Mouse (Mus musculus) cerebellum, adult 2 months (tissue): ENCODE data around the gene Ddx10.

Experiments
- CTCF ChIP-seq: fragments of 200-500 bp; IDR thresholded peaks from 2 replicates; pipeline ENCODE4 v1.5.1; 2011; ENCODE audit warnings: low read depth, mild to moderate bottlenecking, control low read depth, low read length, moderate library complexity, borderline replicate concordance; ENCODE audit not compliant: insufficient read depth
- POLR2A ChIP-seq: fragments of 200-500 bp; IDR thresholded peaks from 2 replicates; pipeline ENCODE4 v1.6.1; 2011; ENCODE audit warnings: low read length, control low read depth, borderline replicate concordance; ENCODE audit not compliant: insufficient read depth

DNA sequence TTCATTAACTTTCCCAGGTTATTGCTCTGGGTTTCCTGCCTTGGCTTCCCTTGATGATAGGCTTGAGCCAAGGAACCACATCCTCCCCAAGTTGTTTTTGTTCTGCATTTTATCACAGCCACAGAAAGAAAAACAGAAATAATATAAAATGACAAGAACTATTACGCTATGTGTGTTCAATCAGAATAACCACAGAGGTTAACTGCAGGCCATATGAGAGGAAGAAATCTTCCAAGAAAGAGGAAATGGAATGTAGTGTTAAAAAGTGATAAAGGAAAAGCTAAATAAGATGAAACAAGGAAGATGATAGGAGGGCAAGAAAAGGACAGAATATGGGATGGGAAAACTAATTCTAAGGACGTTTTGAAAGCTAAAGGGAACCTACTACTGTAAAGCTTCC, 117.4 kb downstream of the Ddx10 start:
- no peak for TF ChIP-seq POLR2A
- TF ChIP-seq CTCF: no peak
